In genomic region chr1:179541502-179541901, GRCm38 (mm10) we compare ENCODE assay signal across 11 mouse cellular contexts. TPM values are rescaled to one million over a fixed set of nuclear protein-coding genes. Genes with fewer than 3 reads are reported as not detected.
DNase-seq lines count a peak whose midpoint lies in the region; ATAC-seq and TF ChIP-seq lines count a peak whose summit lies in the region.
"Had no signal": no experiment of that assay in that cellular context is flagged by ENCODE, and none has a peak within 500 bp of the region (broad histone marks: within the 10 kb centered on the region; RNA-seq: fewer than 3 reads in every experiment).

No protein-coding gene starts in this region.

- TF ChIP-seq EP300 in heart, postnatal 0 days (IDR thresholded peaks at IDR 0.05; ENCODE audit: low read depth): no peak

- H3K36me3 ChIP-seq in heart, postnatal 0 days (replicated peaks; ENCODE audit: control insufficient read depth, insufficient read depth, low read length): peaks cover 44% of the 10 kb centered on the region
- peaks cover 17% of the 10 kb centered on the region for H3K36me3 ChIP-seq in spleen, adult 2 months (ENCODE audit: control insufficient read depth, insufficient read depth, low read length)
- H3K36me3 ChIP-seq in small intestine, adult 2 months (ENCODE audit: control insufficient read depth, insufficient read depth, low read length): peaks cover 21% of the 10 kb centered on the region
- H3K36me3 ChIP-seq in hindbrain, embryonic 12.5 days: peaks cover 18% of the 10 kb centered on the region

- no peak overlapping the region for H3K27ac ChIP-seq in heart, postnatal 0 days (ENCODE audit: low read depth)
- no peak overlapping the region for H3K27ac ChIP-seq in spleen, adult 2 months (ENCODE audit: insufficient read depth, low read length)
- no peak overlapping the region for H3K27ac ChIP-seq in small intestine, adult 2 months (ENCODE audit: insufficient read depth, low read depth, low read length)
- no peak overlapping the region for H3K27ac ChIP-seq in hindbrain, embryonic 12.5 days
- H3K27ac ChIP-seq: kidney, embryonic 15.5 days had no signal

- intact Hi-C loops in heart, postnatal 10 days (cut with DNase I): no loop called here

- ATAC-seq in heart, postnatal 0 days (ENCODE audit: insufficient read depth, low read depth): no peak
- ATAC-seq in hindbrain, embryonic 12.5 days (ENCODE audit: low FRiP score): no peak

- H3K4me2 ChIP-seq in heart, postnatal 0 days (ENCODE audit: low read depth, low read length): no peak overlapping the region
- no peak overlapping the region for H3K4me2 ChIP-seq in hindbrain, embryonic 12.5 days (replicated peaks)
- H3K4me2 ChIP-seq: kidney, embryonic 15.5 days had no signal

- H3K4me1 ChIP-seq in heart, postnatal 0 days (ENCODE audit: control insufficient read depth, insufficient read depth): peaks cover 10% of the 10 kb centered on the region; the same call in 1 of the 2 replicates
- no peaks in the 10 kb centered on the region; the same call in 1 of the 2 replicates for H3K4me1 ChIP-seq in spleen, adult 2 months (ENCODE audit: control insufficient read depth, insufficient read depth, insufficient read length)
- H3K4me1 ChIP-seq in small intestine, adult 2 months (ENCODE audit: control insufficient read depth, insufficient read depth, insufficient read length, low read length): peaks cover 2% of the 10 kb centered on the region; the same call in 1 of the 2 replicates
- peaks cover 8% of the 10 kb centered on the region for H3K4me1 ChIP-seq in hindbrain, embryonic 12.5 days

- H3K4me3 ChIP-seq in heart, postnatal 0 days (ENCODE audit: low read depth, low read length): no peak overlapping the region
- H3K4me3 ChIP-seq in spleen, adult 2 months (ENCODE audit: extremely low read depth, insufficient read depth, insufficient read length): no peak overlapping the region
- no peak overlapping the region for H3K4me3 ChIP-seq in small intestine, adult 2 months (ENCODE audit: low read depth, low read length)
- H3K4me3 ChIP-seq in hindbrain, embryonic 12.5 days: no peak overlapping the region
- H3K4me3 ChIP-seq: kidney, embryonic 15.5 days had no signal

- peak; percentile 27 for TF ChIP-seq CTCF in heart, postnatal 0 days (IDR thresholded peaks at IDR 0.05; ENCODE audit: low read depth)
- TF ChIP-seq CTCF in spleen, adult 2 months (IDR thresholded peaks at IDR 0.05; ENCODE audit: extremely low read depth, insufficient read depth, insufficient read length, insufficient replicate concordance): peak; percentile 2; the same call in 1 of the 2 replicates
- peak; percentile 42; the same call in 1 of the 2 replicates for TF ChIP-seq CTCF in small intestine, adult 2 months (IDR thresholded peaks at IDR 0.05; ENCODE audit: extremely low read depth, insufficient read length, insufficient replicate concordance, low read depth, low read length)

- no peaks in the 10 kb centered on the region for H3K9me3 ChIP-seq in heart, postnatal 0 days (replicated peaks; ENCODE audit: control insufficient read depth, low read length)
- no peaks in the 10 kb centered on the region for H3K9me3 ChIP-seq in hindbrain, embryonic 12.5 days (replicated peaks)
- H3K9me3 ChIP-seq: kidney, embryonic 15.5 days had no signal

- H3K27me3 ChIP-seq in heart, postnatal 0 days (ENCODE audit: control insufficient read depth, insufficient read depth, low read length): no peaks in the 10 kb centered on the region
- H3K27me3 ChIP-seq in spleen, adult 2 months (ENCODE audit: control insufficient read depth, insufficient read depth, low read length): no peaks in the 10 kb centered on the region
- no peaks in the 10 kb centered on the region for H3K27me3 ChIP-seq in small intestine, adult 2 months (ENCODE audit: control insufficient read depth, insufficient read depth, low read length)
- H3K27me3 ChIP-seq in hindbrain, embryonic 12.5 days: no peaks in the 10 kb centered on the region
- H3K27me3 ChIP-seq: kidney, embryonic 15.5 days had no signal

- 62% methylated on average over 3 of the region's 3 CpGs for WGBS in heart, postnatal 0 days
- WGBS in spleen, adult 2 months: 63% methylated on average over 3 of the region's 3 CpGs
- 63% methylated on average over 3 of the region's 3 CpGs for WGBS in small intestine, adult 2 months
- 64% methylated on average over 3 of the region's 3 CpGs for WGBS in hindbrain, embryonic 12.5 days

- DNase-seq in heart, postnatal 0 days (ENCODE audit: low spot score): no peak
- DNase-seq in heart, postnatal 10 days: no peak
- no peak for DNase-seq in spleen, adult 2 months (ENCODE audit: low read depth in 1 of 2, low spot score in 2 of 2)
- DNase-seq in spleen, adult 12 weeks (ENCODE audit: low spot score): no peak
- peak; percentile 77 for DNase-seq in R1 (ENCODE audit: low read depth, low spot score)
- no peak for DNase-seq in layer of hippocampus, postnatal 14 days (ENCODE audit: low spot score in 2 of 2)
- DNase-seq: heart, adult 11 months; lung, postnatal 10 days had no signal

- no peak overlapping the region for H3K9ac ChIP-seq in heart, postnatal 0 days (replicated peaks; ENCODE audit: low read depth, low read length)
- no peak overlapping the region for H3K9ac ChIP-seq in hindbrain, embryonic 12.5 days
- H3K9ac ChIP-seq: kidney, embryonic 15.5 days had no signal

- TF ChIP-seq POLR2A in spleen, adult 2 months (IDR thresholded peaks at IDR 0.05; ENCODE audit: low read depth, low read length): no peak
- TF ChIP-seq POLR2A in small intestine, adult 2 months (IDR thresholded peaks at IDR 0.05; ENCODE audit: low read depth, low read length): no peak

RNA-seq across cellular contexts. Expression of gene Tfb2m, which starts 4.6 kb away (rescaled TPM):
- total RNA-seq in heart, postnatal 0 days (2014; rRNA removed; ENCODE audit: low replicate concordance): 15.9 and 20.4 TPM in 2 replicates
- polyA plus RNA-seq in heart, postnatal 0 days (2015; fragmentation: Nextera tagmentation; extraction: Ambion mirVana): 34.7 and 37.3 TPM in 2 replicates
- total RNA-seq in heart, postnatal 10 days (2021): 10 to 100 TPM; 32.5 to 37.9 TPM
- 4.4 TPM in 2 replicates for polyA plus RNA-seq in spleen, adult 2 months (2012; rRNA removed)
- 2.1 and 2.7 TPM in 2 replicates for polyA plus RNA-seq in small intestine, adult 2 months (2012; rRNA removed)
- total RNA-seq in layer of hippocampus, postnatal 14 days (2021): 10 to 100 TPM; 21.4 to 23.9 TPM
- polyA plus RNA-seq in hindbrain, embryonic 12.5 days (2016; fragmentation: Nextera tagmentation; extraction: Ambion mirVana): 30.0 and 34.8 TPM in 2 replicates

RNA-seq across cellular contexts. Expression of gene Cnst, which starts 4.7 kb away (rescaled TPM):
- total RNA-seq in heart, postnatal 0 days (2014; rRNA removed; ENCODE audit: low replicate concordance): 21.4 and 33.7 TPM in 2 replicates
- polyA plus RNA-seq in heart, postnatal 0 days (2015; fragmentation: Nextera tagmentation; extraction: Ambion mirVana): 19.6 and 21.5 TPM in 2 replicates
- total RNA-seq in heart, postnatal 10 days (2021): 10 to 100 TPM; 38.6 to 44.9 TPM
- polyA plus RNA-seq in spleen, adult 2 months (2012; rRNA removed): 7.2 and 9.3 TPM in 2 replicates
- 7.8 and 12.7 TPM in 2 replicates for polyA plus RNA-seq in small intestine, adult 2 months (2012; rRNA removed)
- total RNA-seq in layer of hippocampus, postnatal 14 days (2021): 10 to 100 TPM; 30.9 to 32.8 TPM
- polyA plus RNA-seq in hindbrain, embryonic 12.5 days (2016; fragmentation: Nextera tagmentation; extraction: Ambion mirVana): 32.1 and 33.4 TPM in 2 replicates

RNA-seq across cellular contexts. Expression of gene Smyd3, which starts 23.7 kb away (rescaled TPM):
- 6.2 and 11.6 TPM in 2 replicates for total RNA-seq in heart, postnatal 0 days (2014; rRNA removed; ENCODE audit: low replicate concordance)
- polyA plus RNA-seq in heart, postnatal 0 days (2015; fragmentation: Nextera tagmentation; extraction: Ambion mirVana): 6.4 and 7.0 TPM in 2 replicates
- 1 to 10 TPM; 5.8 to 6.7 TPM for total RNA-seq in heart, postnatal 10 days (2021)
- polyA plus RNA-seq in spleen, adult 2 months (2012; rRNA removed): 2.6 and 3.6 TPM in 2 replicates
- 0.84 and 1.1 TPM in 2 replicates for polyA plus RNA-seq in small intestine, adult 2 months (2012; rRNA removed)
- total RNA-seq in layer of hippocampus, postnatal 14 days (2021): 10 to 100 TPM; 18.2 to 19.3 TPM
- 19.4 and 20.8 TPM in 2 replicates for polyA plus RNA-seq in hindbrain, embryonic 12.5 days (2016; fragmentation: Nextera tagmentation; extraction: Ambion mirVana)
